Mouse (Mus musculus) megakaryocyte, adult 5-6 weeks (primary cell): ENCODE data around the gene Col4a3bp. TPM values are rescaled to one million over a fixed set of nuclear protein-coding genes. Genes with fewer than 3 reads are reported as not detected.
A peak's percentile ranks its signal among the peaks of the same experiment; 100 is the strongest.

Source experiments
- ATAC-seq: 2 replicates; pipeline ENCODE4 v1.8.0; 2016; ENCODE audit warnings: mild to moderate bottlenecking, inconsistent platforms; ENCODE audit not compliant: poor library complexity, severe bottlenecking
- total RNA-seq, 2 experiments: library from RNA; stranded (forward) in 1 of 2; stranded (reverse) in 1 of 2; fragments of 153-499, 151-499 nt in 1 of 2; fragments of 221-1000, 200-1000 nt in 1 of 2; gene quantifications; 2 replicates each; pipeline versions ENCODE4 v1.2.3 to v1.2.4; 2015 to 2017

The Col4a3bp gene
- total RNA-seq, 2 experiments from 2014 or later, result 58.8 to 88.5 TPM

DNA sequence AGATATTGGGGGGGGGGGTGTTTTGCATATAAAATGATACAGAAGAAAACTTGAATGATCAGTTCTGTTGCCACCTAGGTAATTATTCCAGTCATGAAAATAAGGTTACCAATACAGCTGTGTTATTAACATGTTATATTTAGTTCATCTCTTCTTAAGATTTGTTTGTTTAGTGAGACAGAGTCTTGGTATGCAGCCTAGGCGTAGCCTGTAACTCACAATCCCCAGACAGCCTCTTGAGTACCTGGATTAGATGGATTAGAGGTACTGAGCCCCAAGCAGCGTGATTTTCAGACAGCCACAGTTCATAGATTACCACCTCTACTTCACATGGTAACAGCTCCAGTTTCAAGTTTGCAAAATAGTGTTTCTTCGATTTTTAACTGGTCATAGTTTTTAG, 4.3 kb upstream of the Col4a3bp start:
- no peak for ATAC-seq

DNA sequence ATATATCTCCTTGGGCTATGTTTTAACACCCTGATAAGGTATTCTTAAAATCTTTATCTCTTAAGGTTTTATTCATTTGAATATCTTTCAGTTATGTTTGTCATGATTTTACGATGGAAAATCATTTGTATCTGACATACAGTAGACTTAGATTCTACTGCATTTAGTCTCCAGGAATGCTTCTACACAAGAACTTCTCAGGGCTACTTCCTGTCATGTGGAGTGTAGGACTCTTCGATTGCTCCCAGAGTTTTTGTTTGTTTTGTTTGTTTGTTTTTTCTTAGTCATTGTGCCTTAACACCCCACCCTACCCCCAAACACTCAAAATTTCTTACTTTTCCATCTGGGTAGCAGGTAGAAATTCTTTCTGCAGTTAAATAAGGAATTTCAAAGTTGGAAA, 1.0 kb upstream of the Col4a3bp start:
- ATAC-seq, result no peak

- ATAC-seq, result peak; percentile 1
Measured at GRCm38 (mm10) chr13:96542901-96543891, 778 bp downstream of the Col4a3bp start.

DNA sequence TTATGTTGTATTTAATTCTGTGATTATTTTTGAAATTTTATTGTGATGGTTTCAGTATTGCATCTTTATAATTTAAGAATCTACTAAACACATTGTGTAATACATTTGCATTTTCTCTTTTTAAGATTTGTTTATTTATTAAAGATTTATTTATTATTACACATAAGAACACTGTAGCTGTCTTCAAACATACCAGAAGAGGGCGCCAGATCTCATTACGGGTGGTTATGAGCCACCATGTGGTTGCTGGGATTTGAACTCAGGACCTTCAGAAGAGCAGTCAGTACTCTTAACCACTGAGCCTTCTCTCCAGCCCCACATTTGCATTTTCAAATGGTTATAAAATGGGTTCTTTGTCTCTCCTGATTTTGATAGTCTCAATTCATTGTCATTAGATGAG, 2.1 kb downstream of the Col4a3bp start:
- ATAC-seq, result no peak

- ATAC-seq, result no peak
Measured at GRCm38 (mm10) chr13:96547250-96547649, 4.8 kb downstream of the Col4a3bp start.

DNA sequence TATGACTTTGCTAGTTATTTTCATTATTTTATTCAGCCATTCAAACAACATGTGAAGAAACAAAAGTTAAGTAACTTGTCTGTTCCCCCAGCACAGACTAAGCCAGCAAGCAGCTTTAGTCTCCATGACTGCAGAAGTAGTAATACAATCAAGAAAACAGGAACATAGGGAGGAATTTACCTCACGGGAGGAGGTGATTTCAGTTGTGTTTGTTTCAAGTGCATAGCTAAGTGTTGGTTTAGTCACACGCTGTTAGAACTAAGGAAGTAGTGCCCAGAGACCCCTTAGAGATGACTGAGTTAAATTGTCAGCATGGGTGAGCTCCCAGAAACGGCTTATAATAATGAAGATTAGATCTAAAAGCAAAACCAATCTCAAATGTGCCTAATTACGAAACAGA, 5.5 kb downstream of the Col4a3bp start:
- ATAC-seq, result peak; percentile 86

DNA sequence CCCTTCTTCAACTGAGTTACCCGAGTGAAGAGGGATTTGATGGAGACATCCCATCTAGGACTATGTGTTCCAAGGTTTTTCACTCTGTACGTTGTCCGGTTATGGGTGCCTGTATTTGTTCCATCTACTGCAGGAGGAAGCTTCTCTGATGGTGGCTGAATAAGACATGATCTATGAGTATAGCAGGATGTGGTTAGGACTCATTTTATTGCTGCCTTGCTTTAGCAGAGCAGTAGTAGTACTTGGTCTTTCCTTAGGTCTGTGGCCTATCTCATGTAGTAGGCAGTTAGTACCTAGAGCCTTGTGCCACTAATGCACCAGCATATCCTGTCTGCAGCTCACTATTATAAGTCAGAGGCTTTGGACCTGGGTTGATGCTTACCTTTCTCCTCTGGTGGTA, 12.7 kb downstream of the Col4a3bp start:
- ATAC-seq, result peak; percentile 47; the same call in 1 of the 2 replicates

GRCm38 (mm10) chr13:96567977-96568376, 25.6 kb downstream of the Col4a3bp start:
- no peak for ATAC-seq

GRCm38 (mm10) chr13:96570313-96571015, 28.0 kb downstream of the Col4a3bp start:
- no peak for ATAC-seq

GRCm38 (mm10) chr13:96571016-96571361, 28.6 kb downstream of the Col4a3bp start:
- ATAC-seq, result no peak

DNA sequence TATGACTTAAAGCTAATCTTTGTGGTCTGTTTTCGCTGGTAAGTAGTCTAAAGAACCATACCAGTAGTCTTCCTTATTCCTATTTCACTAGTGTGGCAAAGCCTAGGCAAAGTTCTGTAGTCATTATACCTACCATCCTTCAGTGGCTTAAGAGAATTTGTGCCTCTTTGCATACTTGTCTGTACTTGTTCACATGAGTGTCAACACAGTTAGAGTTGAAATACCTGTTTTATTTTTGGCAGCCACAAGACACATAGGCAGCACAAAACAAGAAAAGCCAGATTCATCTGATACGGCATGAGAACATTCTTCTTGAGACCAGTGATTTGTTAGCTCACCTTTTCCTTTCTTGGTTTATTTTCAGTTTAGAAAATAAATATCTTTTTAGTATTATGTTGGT, 31.8 kb downstream of the Col4a3bp start:
- ATAC-seq, result no peak

GRCm38 (mm10) chr13:96579104-96579503, 36.7 kb downstream of the Col4a3bp start:
- ATAC-seq, result no peak

DNA sequence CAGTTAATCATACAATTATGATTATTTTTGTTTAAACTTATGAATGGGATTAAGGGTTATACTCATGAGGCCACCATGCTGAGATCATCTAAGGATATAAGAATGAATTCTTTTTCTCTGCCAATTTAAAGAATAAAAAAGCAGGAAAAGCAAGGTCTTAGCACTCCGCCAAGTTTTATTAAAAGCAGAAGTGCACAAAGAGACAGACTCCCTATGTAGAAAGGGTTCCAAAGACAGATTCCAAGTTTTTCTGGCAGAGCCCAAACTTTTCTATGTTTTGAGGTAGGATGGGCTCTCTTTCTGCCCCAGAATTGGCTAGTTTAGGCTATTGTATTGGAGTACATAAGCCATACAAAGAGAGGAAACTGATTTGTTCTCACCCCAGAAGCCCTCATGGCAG, 37.6 kb downstream of the Col4a3bp start:
- ATAC-seq, result no peak

- ATAC-seq, result no peak
Measured at GRCm38 (mm10) chr13:96584201-96584600, 41.8 kb downstream of the Col4a3bp start.

DNA sequence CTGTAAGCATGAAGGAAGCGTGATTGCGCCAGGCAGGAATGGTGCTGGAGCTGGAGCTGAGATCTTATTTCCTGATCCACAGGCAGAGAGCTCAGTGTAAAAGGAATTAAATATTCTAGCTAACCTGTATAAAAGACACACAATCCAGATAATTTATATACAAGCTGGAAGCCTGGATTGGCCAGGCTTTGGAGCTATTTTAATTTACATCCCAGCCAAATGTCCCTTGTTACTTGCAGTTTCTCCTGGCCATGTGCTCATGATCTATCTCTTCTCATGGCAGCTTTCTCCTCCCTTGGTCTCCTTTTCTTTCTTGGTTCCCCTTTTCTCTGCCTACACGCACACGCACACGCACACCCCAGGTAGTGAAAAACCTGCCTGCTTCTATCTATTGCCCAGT, 44.1 kb downstream of the Col4a3bp start:
- ATAC-seq, result no peak

DNA sequence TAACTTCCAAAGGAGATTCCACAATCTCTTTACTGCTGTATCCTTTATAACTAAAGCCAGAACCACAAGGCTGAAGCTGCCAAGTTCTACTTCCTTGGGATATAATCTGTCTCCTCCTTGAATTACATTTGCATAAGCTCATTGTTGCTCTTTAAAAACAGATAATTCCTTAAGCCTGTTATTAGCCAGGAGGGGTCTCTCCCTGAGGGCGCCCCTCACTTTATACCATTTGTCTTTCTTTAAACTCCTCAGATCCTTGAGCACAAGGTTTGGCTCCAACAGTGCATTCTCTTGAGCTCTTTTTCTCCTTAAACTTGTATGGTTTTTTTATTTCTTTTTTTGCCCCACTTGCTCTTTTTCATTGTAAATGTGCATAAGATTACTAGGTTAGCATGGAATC, 46.2 kb downstream of the Col4a3bp start:
- no peak for ATAC-seq

DNA sequence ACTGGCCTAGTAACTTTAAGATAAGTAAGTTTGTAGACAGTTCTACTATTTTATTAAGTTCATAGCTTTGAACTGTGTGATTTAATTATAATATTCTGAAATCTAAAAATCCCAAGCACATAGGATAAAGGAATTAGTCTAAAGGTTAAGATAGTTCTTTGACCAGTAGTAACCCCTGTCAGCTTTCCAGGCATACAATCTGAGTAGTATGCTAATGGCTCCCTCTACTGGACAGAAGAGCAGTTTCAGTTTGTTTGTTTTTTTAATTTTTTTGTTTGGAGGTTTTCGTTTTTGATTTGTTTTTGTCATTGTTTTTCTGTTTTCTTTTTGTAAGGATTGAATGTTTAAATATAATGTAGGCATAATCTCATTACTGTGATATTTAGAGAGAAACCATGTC, 51.2 kb downstream of the Col4a3bp start:
- peak; percentile 86 for ATAC-seq

GRCm38 (mm10) chr13:96594070-96594469, 51.7 kb downstream of the Col4a3bp start:
- ATAC-seq, result no peak

DNA sequence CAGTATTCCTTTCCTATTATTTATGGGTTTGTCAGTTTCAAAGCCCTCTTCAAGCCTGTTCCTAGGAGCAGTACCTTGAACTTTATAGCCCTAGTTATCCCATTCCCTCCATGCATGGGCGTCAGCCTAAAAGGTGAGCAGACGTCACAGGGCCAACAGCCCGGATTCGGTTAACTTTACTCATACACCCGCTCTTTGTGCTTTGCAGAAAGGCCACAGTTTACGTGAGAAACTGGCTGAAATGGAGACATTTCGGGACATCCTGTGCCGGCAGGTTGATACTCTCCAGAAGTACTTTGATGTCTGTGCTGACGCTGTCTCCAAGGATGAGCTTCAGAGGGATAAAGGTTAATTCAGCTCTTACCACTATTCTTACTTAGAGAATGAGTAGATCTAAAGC, 56.8 kb downstream of the Col4a3bp start:
- ATAC-seq, result no peak

DNA sequence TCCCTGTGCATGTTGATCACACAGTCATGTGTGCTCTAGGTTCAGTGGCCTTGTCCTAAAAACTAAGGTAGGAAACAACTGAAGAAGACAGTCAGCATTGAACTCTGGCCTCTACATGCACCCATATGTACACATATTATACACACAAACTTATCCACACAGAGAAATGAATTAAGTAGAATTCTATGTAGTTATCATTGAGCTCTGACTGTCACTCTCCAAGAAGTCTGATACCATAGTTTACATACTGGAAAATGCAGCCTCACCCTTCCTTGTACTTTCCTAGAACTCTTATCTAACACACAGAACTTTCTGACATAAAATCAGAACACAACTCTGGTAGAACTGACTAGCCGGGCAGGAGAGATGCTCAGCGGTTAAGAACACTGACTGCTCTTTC, 61.8 kb downstream of the Col4a3bp start:
- ATAC-seq, result no peak

GRCm38 (mm10) chr13:96614615-96615014, 72.2 kb downstream of the Col4a3bp start:
- ATAC-seq, result no peak

GRCm38 (mm10) chr13:96620891-96621290, 78.5 kb downstream of the Col4a3bp start:
- no peak for ATAC-seq
